Mouse (Mus musculus) fat pad, adult 2 months (tissue): ENCODE results near the gene Il2.

ENCODE experiments used
- DNase-seq: peaks from one replicate; pipeline ENCODE4 v3.0.0-alpha.2; 2011; ENCODE audit warnings: low read depth, low spot score; ENCODE audit errors: extremely low read depth

Il2 gene

GRCm38 (mm10) chr3:37073211-37073610 is 52.5 kb downstream of the Il2 start:
- no peak for DNase-seq
